Mouse (Mus musculus) midbrain, postnatal 0 days (tissue): ENCODE results near the gene Adgrl1. TPM values are rescaled to one million over a fixed set of nuclear protein-coding genes. Genes with fewer than 3 reads are reported as not detected.

ENCODE experiments used
- ATAC-seq: fragments of 200-750 bp; cut with Nextera tagmentation; 2 replicates; pipeline ENCODE4 v1.8.0; 2017; ENCODE audit warnings: moderate number of reproducible peaks, mild to moderate bottlenecking, moderate TSS enrichment, moderate library complexity; ENCODE audit not compliant: low FRiP score
- DNase-seq: peaks from one replicate; pipeline ENCODE4 v3.0.0-alpha.2; 2015; ENCODE audit warnings: low spot score
- H3K27ac ChIP-seq: fragments of 300-500 bp; sonication (generic); 2 replicates; pipeline ENCODE4 v1.5.1; 2014; ENCODE audit warnings: low read depth, mild to moderate bottlenecking, low read length, mixed read lengths
- H3K27me3 ChIP-seq: fragments of 300-500 bp; sonication (generic); 2 replicates; pipeline ENCODE4 v1.6.1; 2014; ENCODE audit warnings: low read length, control low read depth, mixed read lengths; ENCODE audit not compliant: insufficient read depth
- H3K36me3 ChIP-seq: fragments of 300-500 bp; sonication (generic); 2 replicates; pipeline ENCODE4 v1.6.1; 2014; ENCODE audit warnings: low read length, control low read depth, mixed read lengths; ENCODE audit not compliant: insufficient read depth
- H3K4me1 ChIP-seq: fragments of 300-500 bp; sonication (generic); 2 replicates; pipeline ENCODE4 v1.6.1; 2014; ENCODE audit warnings: mild to moderate bottlenecking, control low read depth, antibody characterized with exemption, low read length, mixed read lengths; ENCODE audit not compliant: insufficient read depth
- H3K4me2 ChIP-seq: fragments of 300-500 bp; sonication (generic); 2 replicates; pipeline ENCODE4 v1.6.1; 2014; ENCODE audit warnings: low read depth, mild to moderate bottlenecking, low read length, mixed read lengths; ENCODE audit not compliant: poor library complexity, severe bottlenecking
- H3K4me3 ChIP-seq: fragments of 300-500 bp; sonication (generic); 2 replicates; pipeline ENCODE4 v1.5.1; 2014; ENCODE audit warnings: low read depth, mild to moderate bottlenecking, low read length, moderate library complexity
- H3K9ac ChIP-seq: fragments of 300-500 bp; sonication (generic); replicated peaks from 2 replicates; pipeline ENCODE4 v1.6.1; 2014; ENCODE audit warnings: mild to moderate bottlenecking, low read length, moderate library complexity, mixed read lengths; ENCODE audit not compliant: poor library complexity, severe bottlenecking
- H3K9me3 ChIP-seq: fragments of 300-500 bp; sonication (generic); 2 replicates; pipeline ENCODE4 v1.6.1; 2016; ENCODE audit warnings: low read length, control low read depth
- CTCF ChIP-seq: IDR thresholded peaks from 2 replicates; pipeline ENCODE4 v1.5.1; 2016; ENCODE audit warnings: antibody characterized with exemption, mild to moderate bottlenecking
- WGBS: fragments of 180-500 bp; shearing (Covaris S2); extraction: QIAGEN DNeasy Blood & Tissue Kit; methylation state at CpG from one replicate; pipeline ENCODE4 v1.1.7; 2014; 5-methylcytosine and 5-hydroxymethylcytosine counted together
- polyA plus RNA-seq: library from polyadenylated mRNA; unstranded; fragments of >200 nt; fragmentation: Nextera tagmentation; extraction: Ambion mirVana; gene quantifications from 2 replicates; pipeline ENCODE4 v1.2.1, GENCODE M21; 2015
- total RNA-seq: library from RNA; depleted of rRNA; stranded (reverse); fragments of >200 nt; gene quantifications from 2 replicates; pipeline ENCODE4 v1.2.3, GENCODE M21; 2014

Adgrl1 gene
- total and polyA plus RNA-seq, 2 experiments from 2014 or later, result 55.5 to 593 TPM

GRCm38 (mm10) chr8:83935435-83935834, 35.5 kb downstream of the Adgrl1 start:
- peaks cover 94% of the 10 kb centered on the region for H3K36me3 ChIP-seq
- H3K27me3 ChIP-seq, result no peaks in the 10 kb centered on the region
- H3K9me3 ChIP-seq, result no peaks in the 10 kb centered on the region
- H3K9ac ChIP-seq, result no peak overlapping the region
- ATAC-seq (no peak), DNase-seq (no peak)
- H3K27ac ChIP-seq, result no peak overlapping the region
- WGBS, result 92% methylated on average over 8 of the region's 8 CpGs
- H3K4me3 ChIP-seq, result no peak overlapping the region
- TF ChIP-seq CTCF, result no peak
- no peak overlapping the region for H3K4me2 ChIP-seq
- H3K4me1 ChIP-seq, result no peaks in the 10 kb centered on the region

GRCm38 (mm10) chr8:83937645-83938044, 37.7 kb downstream of the Adgrl1 start:
- Histone ChIP-seq H3K36me3 (peaks cover 75% of the 10 kb centered on the region), H3K27ac (no peak overlapping the region), H3K27me3 (no peaks in the 10 kb centered on the region), H3K9me3 (no peaks in the 10 kb centered on the region), H3K4me1 (no peaks in the 10 kb centered on the region), H3K4me2 (no peak overlapping the region), H3K4me3 (no peak overlapping the region), H3K9ac (no peak overlapping the region)
- WGBS, result 93% methylated on average over 7 of the region's 7 CpGs
- DNase-seq (no peak), ATAC-seq (no peak)
- no peak for TF ChIP-seq CTCF

- Histone ChIP-seq H3K9me3 (no peaks in the 10 kb centered on the region), H3K27ac (no peak overlapping the region), H3K36me3 (peaks cover 68% of the 10 kb centered on the region), H3K27me3 (no peaks in the 10 kb centered on the region), H3K9ac (no peak overlapping the region), H3K4me2 (no peak overlapping the region), H3K4me1 (no peaks in the 10 kb centered on the region), H3K4me3 (no peak overlapping the region)
- no peak for TF ChIP-seq CTCF
- ATAC-seq (no peak), DNase-seq (no peak)
- WGBS, result 91% methylated on average over 14 of the region's 15 CpGs
Observed at GRCm38 (mm10) chr8:83938330-83938729, 38.4 kb downstream of the Adgrl1 start.

GRCm38 (mm10) chr8:83941066-83941677, 41.3 kb downstream of the Adgrl1 start:
- DNase-seq, result no peak
- H3K9ac ChIP-seq, result no peak overlapping the region
- 82% methylated on average over 6 of the region's 6 CpGs for WGBS
- H3K27ac ChIP-seq, result no peak overlapping the region
- H3K36me3 ChIP-seq, result peaks cover 39% of the 10 kb centered on the region
- no peak overlapping the region for H3K4me2 ChIP-seq
- H3K9me3 ChIP-seq, result no peaks in the 10 kb centered on the region
- no peak for ATAC-seq
- H3K27me3 ChIP-seq, result no peaks in the 10 kb centered on the region
- H3K4me1 ChIP-seq, result no peaks in the 10 kb centered on the region
- TF ChIP-seq CTCF, result no peak
- H3K4me3 ChIP-seq, result no peak overlapping the region

GRCm38 (mm10) chr8:83942446-83942845, 42.5 kb downstream of the Adgrl1 start:
- Histone ChIP-seq H3K36me3 (peaks cover 27% of the 10 kb centered on the region), H3K27ac (no peak overlapping the region), H3K9ac (no peak overlapping the region), H3K4me1 (no peaks in the 10 kb centered on the region), H3K4me2 (no peak overlapping the region), H3K4me3 (no peak overlapping the region), H3K9me3 (no peaks in the 10 kb centered on the region), H3K27me3 (no peaks in the 10 kb centered on the region)
- no peak for TF ChIP-seq CTCF
- WGBS, result 77% methylated on average over 1 of the region's 1 CpGs
- DNase-seq (no peak), ATAC-seq (no peak)

GRCm38 (mm10) chr8:83945540-83945939, 45.6 kb downstream of the Adgrl1 start:
- Histone ChIP-seq H3K4me2 (no peak overlapping the region), H3K27ac (no peak overlapping the region), H3K4me3 (no peak overlapping the region), H3K36me3 (peaks cover 3% of the 10 kb centered on the region; the same call in 1 of the 2 replicates), H3K9ac (no peak overlapping the region), H3K4me1 (no peaks in the 10 kb centered on the region), H3K9me3 (no peaks in the 10 kb centered on the region), H3K27me3 (no peaks in the 10 kb centered on the region)
- no peak for TF ChIP-seq CTCF
- 68% methylated on average over 3 of the region's 3 CpGs for WGBS
- no peak for DNase-seq
- no peak for ATAC-seq
